Mouse (Mus musculus) small intestine, adult 2 months (tissue): ENCODE results near the gene Fuca1. TPM values are rescaled to one million over a fixed set of nuclear protein-coding genes. Genes with fewer than 3 reads are reported as not detected.

Experiments used
- H3K27ac ChIP-seq: fragments of 200-500 bp; 2 replicates; pipeline ENCODE4 v1.5.1; 2012; ENCODE audit warnings: low read depth, low read length, control low read depth, inconsistent platforms; ENCODE audit not compliant: insufficient read depth
- H3K27me3 ChIP-seq: fragments of 200-500 bp; 2 replicates; pipeline ENCODE4 v1.6.1; 2012; ENCODE audit warnings: mild to moderate bottlenecking, moderate library complexity, low read length, inconsistent platforms; ENCODE audit not compliant: control insufficient read depth, insufficient read depth
- H3K36me3 ChIP-seq: fragments of 200-500 bp; 2 replicates; pipeline ENCODE4 v1.6.1; 2012; ENCODE audit warnings: mild to moderate bottlenecking, low read length, control low read depth, inconsistent platforms; ENCODE audit not compliant: control insufficient read depth, insufficient read depth
- H3K4me1 ChIP-seq: fragments of 200-500 bp; 2 replicates; pipeline ENCODE4 v1.6.1; 2012; ENCODE audit warnings: low read length, inconsistent platforms, mixed read lengths; ENCODE audit not compliant: control insufficient read depth, insufficient read depth, insufficient read length
- H3K4me3 ChIP-seq: fragments of 200-500 bp; 2 replicates; pipeline ENCODE4 v1.5.1; 2012; ENCODE audit warnings: low read depth, mild to moderate bottlenecking, control low read depth, inconsistent platforms, low read length, moderate library complexity
- CTCF ChIP-seq: fragments of 200-500 bp; IDR thresholded peaks from 2 replicates; pipeline ENCODE4 v1.5.1; 2012; ENCODE audit warnings: low read depth, mild to moderate bottlenecking, control low read depth, inconsistent platforms, low read length, moderate library complexity, mixed read lengths; ENCODE audit not compliant: insufficient replicate concordance, insufficient read length; ENCODE audit errors: extremely low read depth
- POLR2A ChIP-seq: fragments of 200-500 bp; IDR thresholded peaks from 2 replicates; pipeline ENCODE4 v1.6.1; 2012; ENCODE audit warnings: low read depth, mild to moderate bottlenecking, control low read depth, inconsistent platforms, low read length, moderate library complexity
- WGBS: fragments of 180-500 bp; shearing (Covaris S2); methylation state at CpG from one replicate; pipeline ENCODE4 v1.1.7; 2018; 5-methylcytosine and 5-hydroxymethylcytosine counted together
- polyA plus RNA-seq: library from polyadenylated mRNA; depleted of rRNA; stranded (reverse); fragments of >200 nt; gene quantifications from 2 replicates; pipeline ENCODE4 v1.2.3, GENCODE M21; 2012

Gene Fuca1
- polyA plus RNA-seq, 1 experiment: 108 TPM

DNA sequence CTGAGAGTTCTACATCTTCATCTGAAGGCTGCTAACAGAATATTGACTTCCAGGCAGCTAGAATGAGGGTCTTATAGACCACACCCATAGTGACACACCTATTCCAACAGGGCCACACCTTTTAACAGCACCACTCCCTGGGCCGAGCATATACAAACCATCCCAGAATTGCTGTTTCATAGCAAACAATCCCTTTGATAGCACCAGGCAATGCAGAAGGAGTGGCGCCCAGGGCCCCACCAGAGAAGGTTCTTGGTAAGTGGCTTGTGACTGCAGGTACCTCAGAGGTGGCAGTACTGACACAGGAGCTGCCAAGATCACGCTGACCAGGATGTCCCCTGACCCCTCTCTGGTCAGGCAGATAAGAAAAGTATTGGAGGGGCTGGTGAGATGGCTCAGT is 32.6 kb downstream of the Fuca1 start:
- Histone ChIP-seq H3K27ac (0 out of 2 replicates have a peak overlapping the region, but pooled peaks have one; percentile 15), H3K36me3 (peaks cover 31% of the 10 kb centered on the region), H3K4me3 (no peak overlapping the region), H3K4me1 (peaks cover 13% of the 10 kb centered on the region), H3K27me3 (no peaks in the 10 kb centered on the region)
- TF ChIP-seq POLR2A: no peak
- no peak for TF ChIP-seq CTCF
- 37% methylated on average over 3 of the region's 3 CpGs for WGBS

DNA sequence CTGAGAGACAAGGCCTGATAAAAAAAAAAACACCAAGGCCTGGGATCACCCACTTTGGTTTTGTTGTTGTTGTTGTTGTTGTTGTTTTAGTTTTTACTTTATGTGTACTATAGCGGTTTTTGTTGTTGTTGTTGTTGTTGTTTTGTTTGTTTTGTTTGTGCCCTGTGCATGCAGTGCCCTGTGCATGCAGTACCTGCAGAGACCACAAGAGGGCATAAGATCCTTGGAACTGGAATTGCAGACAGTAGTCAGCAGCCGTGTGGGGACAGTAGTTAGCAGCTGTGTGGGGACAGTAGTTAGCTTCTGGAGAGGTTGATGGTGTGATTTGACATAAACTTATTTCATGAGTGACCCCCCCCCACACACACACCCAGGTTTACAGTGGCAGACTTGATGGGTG is 33.7 kb downstream of the Fuca1 start:
- no peaks in the 10 kb centered on the region for H3K27me3 ChIP-seq
- peaks cover 19% of the 10 kb centered on the region for H3K4me1 ChIP-seq
- H3K4me3 ChIP-seq: no peak overlapping the region
- peak; percentile 86; the same call in 1 of the 2 replicates for TF ChIP-seq CTCF
- no peak for TF ChIP-seq POLR2A
- H3K36me3 ChIP-seq: peaks cover 31% of the 10 kb centered on the region
- WGBS: 15% methylated on average over 2 of the region's 2 CpGs
- H3K27ac ChIP-seq: no peak overlapping the region

DNA sequence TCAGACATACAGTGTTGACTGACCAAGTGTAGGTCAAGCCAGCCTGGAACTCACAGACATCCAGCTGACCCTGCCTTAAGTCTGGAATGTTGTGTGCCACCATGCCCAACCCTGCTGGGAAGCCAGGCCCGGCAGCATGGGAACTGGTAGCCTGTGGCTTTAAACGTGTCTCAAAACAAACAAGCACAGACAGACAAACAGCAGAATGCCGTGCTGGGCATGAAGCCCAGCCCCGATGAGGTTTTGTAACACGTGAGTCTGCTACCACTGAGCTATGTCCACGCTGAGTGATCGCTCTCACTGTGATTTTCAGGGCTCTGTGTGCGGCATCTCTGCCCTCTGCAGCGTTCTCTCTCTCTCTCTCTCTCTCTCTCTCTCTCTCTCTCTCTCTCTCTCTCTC is 35.4 kb downstream of the Fuca1 start:
- H3K27me3 ChIP-seq: no peaks in the 10 kb centered on the region
- peaks cover 17% of the 10 kb centered on the region for H3K4me1 ChIP-seq
- peaks cover 38% of the 10 kb centered on the region for H3K36me3 ChIP-seq
- H3K4me3 ChIP-seq: no peak overlapping the region
- WGBS: 78% methylated on average over 9 of the region's 9 CpGs
- TF ChIP-seq CTCF (no peak), POLR2A (no peak)
- no peak overlapping the region for H3K27ac ChIP-seq

DNA sequence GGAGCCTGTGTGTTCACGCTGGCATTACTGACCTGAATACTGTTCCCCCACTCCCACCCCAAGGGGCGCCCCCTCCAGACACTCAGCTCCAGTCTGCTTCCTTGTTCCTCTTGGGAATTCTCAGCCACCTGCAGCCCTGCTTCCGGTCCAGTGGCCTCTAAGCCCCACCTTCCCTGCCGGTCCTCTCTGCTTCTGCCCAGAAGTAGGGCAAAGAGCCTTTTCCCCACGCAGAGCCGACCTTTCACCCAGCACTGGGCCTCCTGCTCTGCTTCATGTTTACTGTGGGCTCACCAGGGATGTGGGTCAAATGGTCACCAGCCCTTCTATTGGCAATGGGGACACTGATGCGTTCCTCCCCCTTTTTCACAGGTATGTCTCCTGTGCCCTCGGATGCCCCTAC is 37.8 kb downstream of the Fuca1 start:
- H3K27me3 ChIP-seq: no peaks in the 10 kb centered on the region
- WGBS: 16% methylated on average over 8 of the region's 8 CpGs
- peaks cover 33% of the 10 kb centered on the region for H3K36me3 ChIP-seq
- TF ChIP-seq CTCF (no peak), POLR2A (no peak)
- peak overlapping the region; percentile 35 for H3K4me3 ChIP-seq
- peak overlapping the region; percentile 94 for H3K27ac ChIP-seq
- peaks cover 12% of the 10 kb centered on the region for H3K4me1 ChIP-seq

DNA sequence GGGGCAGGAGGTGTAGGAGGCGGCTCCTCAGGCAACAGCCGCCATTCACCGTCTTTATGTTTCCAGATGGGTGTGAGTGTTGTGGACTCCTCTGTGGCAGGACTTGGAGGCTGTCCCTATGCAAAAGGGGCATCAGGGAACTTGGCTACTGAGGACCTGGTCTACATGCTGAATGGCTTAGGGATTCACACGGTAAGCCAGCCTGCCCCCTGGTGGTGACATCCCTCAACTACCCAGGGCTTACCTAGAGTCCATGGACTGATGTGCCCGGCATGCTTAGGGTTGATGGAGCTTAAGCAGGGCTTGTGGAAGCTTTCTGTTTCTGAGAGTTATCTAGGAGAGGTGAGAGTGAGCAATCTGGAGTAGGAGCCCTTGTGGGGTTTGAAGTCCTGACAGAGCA is 40.2 kb downstream of the Fuca1 start:
- peaks cover 26% of the 10 kb centered on the region for H3K36me3 ChIP-seq
- peaks cover 18% of the 10 kb centered on the region for H3K4me1 ChIP-seq
- no peaks in the 10 kb centered on the region for H3K27me3 ChIP-seq
- no peak overlapping the region for H3K4me3 ChIP-seq
- TF ChIP-seq CTCF (peak; percentile 82; the same call in 1 of the 2 replicates), POLR2A (0 out of 2 replicates have a peak, but pooled peaks have one; percentile 8)
- WGBS: 34% methylated on average over 5 of the region's 5 CpGs
- H3K27ac ChIP-seq: no peak overlapping the region

DNA sequence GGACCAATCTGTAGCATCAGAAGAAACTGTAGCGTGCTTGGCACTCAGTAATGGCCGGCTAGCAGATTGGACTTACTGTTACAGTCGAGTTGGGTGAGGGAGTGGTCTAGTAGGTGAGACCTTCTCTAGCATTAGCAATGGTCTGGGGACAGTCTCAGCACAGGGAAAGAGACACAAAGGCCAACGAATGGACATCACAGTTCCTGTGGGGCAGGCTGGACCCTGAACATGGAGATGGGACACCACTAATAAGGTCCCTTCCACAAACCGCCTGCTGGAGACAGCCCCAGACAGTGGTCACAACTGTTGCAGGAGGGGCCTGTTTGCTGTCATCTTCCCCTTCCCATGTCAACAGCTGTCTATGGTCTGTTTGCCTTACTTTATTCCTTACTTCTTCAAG is 41.2 kb downstream of the Fuca1 start:
- Histone ChIP-seq H3K27me3 (no peaks in the 10 kb centered on the region), H3K4me1 (peaks cover 18% of the 10 kb centered on the region), H3K4me3 (no peak overlapping the region), H3K36me3 (peaks cover 28% of the 10 kb centered on the region), H3K27ac (no peak overlapping the region)
- 94% methylated on average over 5 of the region's 5 CpGs for WGBS
- TF ChIP-seq POLR2A (no peak), CTCF (no peak)

DNA sequence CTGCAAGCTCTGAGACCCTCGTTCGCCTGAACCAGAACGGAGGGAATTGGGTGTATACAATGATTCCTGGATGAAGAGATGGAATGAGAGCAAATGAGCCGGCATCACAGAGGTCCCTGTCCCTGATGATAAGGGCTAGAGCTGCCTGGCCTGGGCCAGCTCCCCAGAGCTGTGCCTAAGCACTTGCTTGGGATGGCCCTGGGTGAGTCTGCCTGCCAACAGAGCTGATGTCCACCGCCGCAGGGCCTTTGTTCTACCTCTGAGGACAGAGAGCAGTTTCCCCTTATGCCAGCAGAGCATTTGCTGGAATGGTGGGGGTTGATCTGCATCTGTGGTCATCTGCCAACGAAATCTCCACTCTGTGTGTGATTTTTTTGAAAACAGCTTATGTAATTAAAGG is 41.7 kb downstream of the Fuca1 start:
- TF ChIP-seq CTCF (no peak), POLR2A (no peak)
- 91% methylated on average over 7 of the region's 7 CpGs for WGBS
- Histone ChIP-seq H3K4me3 (no peak overlapping the region), H3K27ac (no peak overlapping the region), H3K36me3 (peaks cover 32% of the 10 kb centered on the region), H3K4me1 (peaks cover 18% of the 10 kb centered on the region), H3K27me3 (no peaks in the 10 kb centered on the region)

DNA sequence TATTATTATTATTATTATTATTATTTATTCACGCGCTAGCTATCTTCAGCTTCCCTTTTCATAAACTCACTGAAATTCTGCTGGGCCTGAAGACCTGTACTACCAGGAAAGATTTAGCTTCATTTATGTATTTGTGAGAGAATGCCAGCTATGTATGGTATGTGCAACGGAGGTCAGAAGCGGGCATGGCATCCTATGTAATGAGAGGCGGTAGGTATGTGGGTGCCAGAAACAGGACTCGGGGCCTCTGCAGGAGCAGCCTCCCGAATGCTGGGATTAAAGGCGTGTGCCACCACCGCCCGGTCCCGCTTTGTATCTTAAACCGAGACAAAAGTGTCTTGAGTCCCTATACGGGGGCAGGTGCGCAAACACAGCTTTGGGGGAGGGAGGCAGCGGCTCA is 42.4 kb downstream of the Fuca1 start:
- Histone ChIP-seq H3K4me3 (peak overlapping the region; percentile 73), H3K27ac (peak overlapping the region; percentile 89), H3K36me3 (peaks cover 39% of the 10 kb centered on the region), H3K27me3 (no peaks in the 10 kb centered on the region), H3K4me1 (peaks cover 15% of the 10 kb centered on the region)
- TF ChIP-seq POLR2A: no peak
- 7% methylated on average over 15 of the region's 15 CpGs for WGBS
